Mouse (Mus musculus) lung, postnatal 4 days (tissue): Measurements from ENCODE around the gene Tbc1d10c.

Experiments used
- DNase-seq, 2 experiments: peaks; one replicate each; pipeline ENCODE4 v3.0.0; 2021

Tbc1d10c gene

DNA sequence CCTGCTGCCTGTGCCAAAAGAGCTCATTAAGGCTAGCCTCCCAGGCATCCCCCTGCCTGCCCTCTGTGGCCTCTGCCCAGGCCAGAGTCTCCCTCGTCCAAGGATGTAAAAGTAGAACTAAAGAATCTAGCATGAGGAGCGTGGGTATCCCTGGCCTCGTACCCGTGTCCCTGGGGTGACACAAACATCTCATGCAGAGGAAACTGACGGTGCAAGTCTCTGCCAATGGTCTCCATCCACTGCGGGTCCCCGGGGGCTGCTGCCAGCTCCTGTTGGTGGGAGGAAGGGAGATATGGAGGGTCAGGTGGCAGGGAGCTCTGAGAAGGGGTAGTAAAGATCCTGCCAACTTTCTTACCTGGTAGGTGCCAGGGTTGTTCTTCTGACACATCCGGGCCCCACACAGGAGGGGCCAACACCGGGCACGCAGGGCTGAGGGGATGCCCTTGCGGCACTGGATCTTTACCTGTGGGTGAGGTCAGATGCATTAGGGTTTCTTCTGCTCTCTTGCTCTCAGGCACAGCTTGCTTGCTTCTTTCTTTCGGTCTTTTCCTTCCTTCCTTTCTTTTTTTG, 1.9 kb downstream of the Tbc1d10c start:
- DNase-seq = no peak

DNA sequence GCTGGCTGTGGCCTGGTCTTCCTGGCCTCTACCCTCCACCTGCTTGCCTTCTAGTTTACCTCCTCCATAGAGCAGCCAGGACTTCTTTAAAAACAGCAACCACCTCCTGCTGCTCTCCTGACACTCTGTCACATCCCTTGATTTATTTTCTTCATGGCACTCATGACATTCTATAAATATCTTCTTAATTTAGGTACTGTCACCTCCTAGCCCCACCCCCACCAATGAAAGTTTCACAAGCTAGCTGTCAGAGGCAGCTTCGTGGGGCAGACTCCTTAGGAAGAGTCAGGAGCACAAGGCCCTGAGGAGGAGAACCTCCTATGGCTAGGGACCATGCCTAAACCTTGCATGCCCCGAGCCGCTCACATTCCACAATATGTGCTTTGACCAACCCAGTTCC, 3.8 kb downstream of the Tbc1d10c start:
- DNase-seq = no peak

DNA sequence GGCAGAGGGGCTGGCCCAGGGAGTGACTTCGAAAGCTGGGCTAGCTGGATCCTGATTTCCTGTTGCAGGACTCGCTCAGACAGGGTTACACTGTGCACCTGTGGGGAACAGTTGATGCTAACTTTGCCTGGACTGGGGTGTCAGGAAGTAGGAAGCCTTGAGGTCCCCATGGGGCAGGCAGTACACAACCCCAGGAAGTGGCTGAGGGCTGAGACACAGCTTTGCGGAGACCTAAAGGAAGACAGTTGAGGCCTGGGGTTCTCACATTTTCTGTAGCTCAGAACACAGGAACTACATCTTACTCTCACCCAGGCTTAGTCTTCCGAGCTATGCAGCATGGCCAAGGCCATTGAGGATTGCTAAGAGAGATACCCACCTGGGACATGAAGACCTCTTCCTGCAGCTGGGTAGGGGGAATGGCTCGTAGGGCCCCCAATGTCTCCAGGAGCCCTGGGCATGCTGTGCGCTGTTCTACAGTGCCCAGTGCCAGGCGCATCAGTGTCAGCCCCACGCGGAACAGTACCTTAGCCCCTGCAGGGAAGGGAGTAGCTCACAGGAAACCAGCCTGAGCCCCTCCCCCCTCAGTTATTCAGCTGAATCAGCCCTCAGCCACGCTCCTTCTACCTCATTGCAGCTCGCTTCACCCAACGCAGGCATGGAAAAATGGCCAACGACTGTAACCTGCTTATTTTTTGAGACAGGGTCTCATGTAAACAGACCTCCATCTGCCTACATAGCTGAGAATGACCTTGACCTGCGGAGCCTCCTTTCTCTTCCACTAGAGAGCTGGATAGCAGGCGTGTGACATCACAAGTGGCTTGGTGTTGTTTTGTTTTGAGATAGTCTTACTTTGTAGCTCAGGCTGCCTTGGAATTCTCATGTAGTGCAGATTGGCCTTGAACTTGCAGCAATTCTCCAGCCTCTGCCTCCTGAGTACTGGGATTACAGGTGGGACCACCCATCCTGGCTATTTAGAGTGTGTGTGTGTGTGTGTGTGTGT, 5.8 kb downstream of the Tbc1d10c start:
- peak; percentile 44 to 55 for DNase-seq

DNA sequence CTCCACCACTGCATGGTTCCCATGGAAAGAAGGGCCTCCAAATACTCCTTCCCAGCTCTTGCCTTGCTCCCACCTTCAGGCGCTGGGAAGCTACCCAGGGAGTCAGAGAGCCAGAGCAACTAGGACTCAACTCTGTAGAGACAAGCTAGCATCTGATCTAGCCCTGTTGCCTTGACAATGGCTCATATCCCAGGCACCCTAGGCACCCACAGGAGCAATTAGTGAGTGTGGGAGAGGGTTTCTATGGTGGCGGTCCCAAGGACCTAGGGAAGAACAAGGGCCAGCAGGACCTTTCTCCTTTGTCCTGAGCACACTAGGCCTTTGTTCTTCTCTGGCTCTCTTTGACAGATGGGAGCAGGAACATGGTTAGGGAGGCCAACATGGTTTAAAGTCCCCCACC, 7.4 kb downstream of the Tbc1d10c start:
- no peak for DNase-seq

DNA sequence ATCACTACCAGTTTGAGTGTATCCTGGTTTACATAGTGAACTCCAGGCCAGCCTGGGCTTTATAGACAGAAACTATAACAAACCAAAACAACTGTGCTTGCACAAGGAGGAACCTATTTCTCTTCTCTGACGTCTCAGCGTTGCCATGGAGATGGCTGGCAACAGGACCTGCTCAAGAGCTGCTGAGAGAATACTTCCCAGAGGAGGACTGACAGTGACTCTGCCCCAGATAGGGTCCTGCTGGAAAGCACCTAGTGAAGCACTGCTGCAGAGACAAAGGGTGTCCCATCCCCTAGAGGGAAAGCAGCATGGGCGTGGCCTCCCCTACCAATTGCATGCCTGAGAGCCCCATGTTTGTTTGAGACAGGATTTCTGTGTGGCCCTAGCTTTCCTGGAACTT, 9.2 kb downstream of the Tbc1d10c start:
- DNase-seq = peak; percentile 75 to 77

DNA sequence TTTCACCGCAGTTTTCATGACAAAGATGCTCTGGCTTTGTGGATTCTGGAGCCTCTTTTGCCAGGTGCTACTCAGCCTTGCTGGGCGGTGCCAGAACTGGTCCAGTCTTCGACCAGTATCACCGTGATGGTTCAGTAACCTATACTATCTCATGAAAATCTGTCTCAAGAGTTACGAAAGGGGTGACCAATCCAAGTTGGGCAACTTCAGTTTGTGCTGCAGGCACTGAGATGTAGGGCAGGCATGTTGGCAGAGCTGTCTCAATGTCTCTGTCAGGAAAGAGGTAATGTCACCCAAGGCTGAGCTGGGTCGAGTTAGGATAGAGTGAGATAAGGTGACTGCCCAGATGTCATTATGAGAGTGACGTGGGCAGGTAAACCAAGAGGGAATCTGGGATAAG, 10.7 kb downstream of the Tbc1d10c start:
- no peak for DNase-seq

DNA sequence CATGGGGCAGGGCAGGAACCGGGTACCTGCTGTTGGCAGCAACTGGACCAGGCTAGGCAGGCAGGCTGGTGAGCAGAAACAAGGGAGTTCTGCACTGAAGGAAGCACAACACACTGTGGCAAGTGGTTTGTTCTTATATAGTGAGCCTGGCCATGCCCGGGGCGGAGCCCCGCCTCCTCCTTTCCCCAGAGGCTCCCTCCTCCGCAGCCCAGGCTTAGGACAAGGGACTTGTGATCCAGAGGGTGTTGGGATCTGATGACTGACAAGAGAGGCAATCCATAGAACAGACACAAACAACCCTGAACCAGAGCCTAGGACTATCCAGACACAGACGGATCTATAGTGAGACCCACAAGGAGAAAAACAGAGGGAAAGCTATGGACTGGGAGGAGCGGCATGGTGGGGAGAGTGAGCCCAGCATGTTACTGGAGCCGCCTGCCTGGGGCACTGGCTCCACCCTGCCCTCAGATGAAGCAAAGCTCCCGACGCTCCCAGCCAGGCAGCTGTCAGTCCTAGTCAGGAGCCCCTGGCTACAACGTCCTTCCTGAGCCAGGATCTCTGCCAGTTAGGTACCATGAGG, 15.6 kb downstream of the Tbc1d10c start, which contains the start of gene Carns1:
Gene Carns1, minus strand, starts transcription at position 112 of the 580 bp plus-strand sequence.
- DNase-seq = peak; percentile 52 to 64

DNA sequence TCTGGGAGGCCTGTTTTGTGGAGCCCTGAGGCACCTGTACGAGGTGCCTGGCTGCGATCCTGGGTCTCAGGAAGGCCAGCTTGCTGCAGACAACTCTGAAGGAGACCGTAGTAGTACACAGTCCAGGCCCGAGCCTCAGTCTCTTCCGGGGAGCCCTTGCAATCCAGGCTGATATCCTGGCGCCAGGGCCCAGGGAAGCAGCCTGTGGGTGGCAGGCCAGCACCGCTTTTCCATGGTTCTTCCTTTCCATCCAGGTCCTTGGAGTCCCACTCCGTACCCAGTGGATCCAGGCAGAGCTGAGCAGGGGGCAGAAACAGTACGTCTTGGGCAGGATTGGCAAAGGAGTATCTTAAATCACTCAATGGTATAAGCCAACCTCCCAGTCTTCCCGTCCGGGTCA, 18.2 kb downstream of the Tbc1d10c start:
- no peak for DNase-seq

DNA sequence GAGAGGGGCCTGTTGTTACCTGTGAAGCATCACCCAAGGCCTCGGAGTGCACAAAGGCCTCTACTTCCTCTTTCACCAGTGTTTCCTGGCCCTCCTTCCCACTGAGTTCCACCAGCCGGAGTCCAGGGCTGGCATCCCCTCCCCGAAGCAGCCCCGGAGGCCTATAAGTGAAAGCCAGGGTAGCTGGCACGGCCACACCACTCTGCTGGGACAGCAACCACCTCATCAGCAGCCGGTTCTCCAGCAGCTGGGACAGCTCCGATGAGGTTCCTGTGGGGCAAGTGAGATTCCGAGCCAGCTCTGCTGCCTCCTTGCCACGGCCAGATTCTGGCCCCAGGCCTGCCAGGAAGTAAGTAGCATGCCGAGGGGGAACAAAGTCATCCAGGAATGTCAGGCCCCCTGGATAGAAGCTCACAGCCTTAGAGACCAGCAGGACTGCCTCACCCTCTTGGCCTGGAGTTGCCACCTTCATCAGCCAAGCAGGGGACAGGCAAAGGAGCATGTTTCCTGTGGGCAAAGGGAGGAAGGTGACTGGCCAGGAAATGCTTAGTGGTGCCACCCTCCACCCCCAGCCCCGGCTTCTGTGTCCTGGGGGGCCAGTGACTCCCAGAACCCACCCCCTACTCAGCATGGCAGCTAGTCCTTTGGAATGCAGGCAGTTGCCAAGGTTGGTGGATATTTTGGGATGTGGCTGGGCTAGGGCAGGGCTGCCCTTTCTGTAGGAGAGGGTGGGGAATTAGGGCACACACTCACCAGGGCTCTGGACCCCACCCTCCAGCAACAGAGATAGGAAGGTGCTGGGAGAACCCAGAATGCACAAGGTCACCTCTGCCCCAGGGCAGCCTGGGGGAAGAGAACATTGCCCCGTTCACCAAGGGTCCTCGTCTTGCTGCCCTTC, 19.4 kb downstream of the Tbc1d10c start:
- DNase-seq = peak; percentile 51 to 81

DNA sequence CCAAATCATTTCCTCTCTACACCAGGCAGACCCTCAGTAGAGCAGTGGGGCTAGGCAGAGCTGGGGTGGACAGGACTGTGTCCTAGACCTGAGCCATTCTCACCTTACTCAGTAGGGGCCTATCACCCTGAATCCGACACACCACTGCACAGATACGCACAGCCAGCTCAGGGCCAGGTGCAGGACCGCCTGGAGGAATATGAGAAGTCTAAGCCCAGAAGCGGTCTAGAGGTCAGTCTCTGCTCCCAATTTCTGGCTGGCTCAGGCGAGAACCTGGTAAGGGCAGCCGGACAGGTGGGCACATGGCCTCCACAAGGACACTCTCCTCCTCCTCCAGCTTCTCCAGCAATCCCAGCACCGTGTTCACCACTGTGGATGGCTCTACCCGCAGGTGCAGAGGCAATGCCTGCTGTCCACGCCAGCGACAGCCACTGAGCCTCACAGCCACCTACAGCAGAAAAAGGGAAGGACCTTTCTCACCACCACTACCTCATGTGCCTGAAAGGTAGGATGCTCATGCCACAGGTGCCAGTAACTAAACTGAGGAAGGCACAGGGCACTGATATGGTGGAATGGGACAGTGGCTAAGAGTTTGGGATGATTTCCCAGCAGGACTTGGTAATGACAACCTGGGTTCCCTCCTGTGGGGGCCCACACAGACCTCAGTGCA, 20.2 kb downstream of the Tbc1d10c start:
- DNase-seq = no peak

DNA sequence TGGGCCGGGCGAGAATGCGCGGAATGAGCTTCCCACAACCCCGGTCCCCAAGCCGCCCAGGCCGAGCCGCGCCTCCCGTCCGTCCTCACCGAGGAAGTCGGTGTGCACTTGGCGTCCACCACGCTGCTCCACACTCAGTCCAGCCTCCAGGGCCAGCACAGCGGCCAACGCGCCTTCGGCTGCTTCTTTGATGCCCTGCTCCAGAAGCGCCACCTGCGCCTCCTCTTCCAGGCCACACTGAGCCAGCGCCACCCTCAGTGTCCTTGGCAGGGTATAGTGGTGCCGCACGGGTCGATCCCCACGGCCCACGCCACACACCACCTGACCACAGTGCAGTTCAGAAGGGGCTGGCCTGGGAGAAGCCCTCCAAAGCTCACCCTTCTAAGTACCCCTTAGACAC, 21.3 kb downstream of the Tbc1d10c start:
- DNase-seq = no peak

DNA sequence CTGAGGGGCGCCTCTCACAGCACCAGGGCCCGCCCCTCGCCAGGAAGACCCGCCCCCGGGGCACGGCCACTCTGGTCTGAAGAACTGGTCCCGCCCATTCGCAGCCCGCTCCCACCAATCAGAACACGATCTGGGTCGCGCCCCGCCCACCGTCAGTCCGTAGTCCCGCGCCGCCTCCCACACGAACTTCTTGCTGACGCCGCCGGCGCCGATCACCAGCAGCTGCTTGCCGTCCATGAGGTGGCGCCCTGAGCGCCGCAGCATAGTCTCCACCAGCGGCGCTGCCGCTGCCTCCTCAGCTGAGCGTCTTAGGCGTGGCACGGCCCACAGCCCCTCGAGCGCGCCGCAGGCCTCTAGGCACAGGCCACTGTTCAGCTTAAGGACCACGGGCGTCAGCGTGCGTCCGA, 21.7 kb downstream of the Tbc1d10c start:
- peak; percentile 100 for DNase-seq

DNA sequence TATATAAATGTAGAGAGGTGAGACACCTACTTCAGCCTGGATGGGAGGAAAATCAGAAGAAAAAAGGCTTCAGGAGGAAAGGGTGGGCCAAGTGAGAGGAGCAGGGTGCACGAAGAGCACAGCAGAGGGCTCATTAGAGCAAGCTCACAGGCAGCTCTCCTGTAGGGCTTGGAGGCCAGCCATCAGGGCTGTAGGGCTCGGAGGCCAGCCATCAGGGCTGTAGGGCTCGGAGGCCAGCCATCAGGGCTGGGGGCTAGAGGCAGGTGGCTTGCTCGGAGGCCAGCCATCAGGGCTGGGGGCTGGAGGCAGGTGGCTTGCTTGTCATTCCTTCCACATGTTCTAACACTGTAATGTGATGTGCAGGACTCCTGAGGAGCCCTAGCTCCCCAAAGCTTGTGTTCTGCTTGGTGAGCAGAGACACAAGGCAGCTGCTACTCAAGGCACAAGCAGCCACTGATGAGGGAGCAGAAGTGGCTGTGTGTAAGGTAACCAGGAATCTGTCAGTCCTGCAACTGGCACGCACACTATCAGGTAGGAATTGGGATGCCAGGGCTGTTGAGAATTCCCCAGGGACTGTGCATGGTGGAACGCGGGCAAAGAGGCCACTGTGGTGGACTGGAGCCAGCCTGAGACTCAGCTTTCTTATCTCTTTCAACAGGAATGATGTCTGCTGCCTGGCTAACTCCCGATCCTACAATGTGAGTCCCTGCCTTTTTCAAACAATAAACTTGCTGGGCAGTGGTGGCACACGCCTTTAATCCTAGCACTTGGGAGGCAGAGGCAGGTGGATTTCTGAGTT, 24.2 kb downstream of the Tbc1d10c start:
- no peak for DNase-seq

DNA sequence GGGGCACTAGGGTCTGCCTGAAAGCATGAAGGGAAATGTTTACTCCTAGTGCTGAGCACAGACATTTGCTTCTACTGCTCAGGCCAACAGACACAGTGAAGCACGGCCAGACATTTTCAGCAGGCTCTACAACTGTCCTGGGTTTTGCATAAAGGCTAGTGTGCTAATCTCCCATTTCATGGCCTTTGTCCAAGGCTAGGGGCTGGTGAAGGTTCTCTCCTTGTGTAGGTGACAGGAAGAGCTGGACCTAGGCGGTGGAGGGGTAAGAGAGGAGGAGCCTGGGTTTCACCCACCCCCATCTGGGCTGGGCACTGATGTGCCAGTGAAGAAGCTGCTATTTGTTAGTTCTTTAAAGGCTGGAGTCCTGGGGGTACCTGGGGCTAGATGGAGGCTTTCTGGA, 26.4 kb downstream of the Tbc1d10c start:
- no peak for DNase-seq

DNA sequence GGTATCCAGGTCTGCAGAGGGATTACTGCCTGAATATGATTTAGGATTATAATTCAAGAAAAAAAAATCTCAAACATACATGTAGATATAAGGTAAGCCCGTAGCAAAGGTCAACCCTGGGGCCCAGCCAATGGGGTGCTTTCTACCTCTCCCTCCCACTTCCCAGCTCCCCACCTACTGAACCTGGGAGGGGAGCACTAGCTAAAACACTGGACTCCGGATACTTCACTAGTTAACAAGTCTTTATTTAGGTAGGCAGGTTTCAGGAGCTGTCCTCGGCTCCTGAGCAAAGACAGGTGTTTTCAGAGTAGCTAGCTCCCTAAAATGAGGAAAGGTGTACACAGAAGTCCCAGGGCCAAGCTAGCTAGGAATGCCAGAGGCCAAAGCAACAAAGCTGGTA, 27.0 kb downstream of the Tbc1d10c start:
- DNase-seq = no peak

DNA sequence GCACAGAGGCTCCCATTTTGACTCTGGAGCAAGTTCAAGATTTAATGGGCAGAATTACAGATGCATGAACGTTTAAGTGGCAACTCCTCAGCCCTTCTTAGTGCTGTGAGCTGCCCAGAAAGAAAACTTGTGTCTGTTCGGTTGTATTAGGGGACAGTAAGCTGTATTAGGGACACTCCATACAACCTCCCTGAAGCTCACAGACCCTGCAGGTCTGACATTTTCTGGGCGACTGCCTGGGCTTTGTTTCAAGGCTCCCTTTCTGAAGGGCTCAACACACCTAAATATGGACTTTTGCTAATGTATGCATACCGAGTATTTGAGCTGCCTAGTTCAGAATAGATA, 27.6 kb downstream of the Tbc1d10c start:
- DNase-seq = no peak

DNA sequence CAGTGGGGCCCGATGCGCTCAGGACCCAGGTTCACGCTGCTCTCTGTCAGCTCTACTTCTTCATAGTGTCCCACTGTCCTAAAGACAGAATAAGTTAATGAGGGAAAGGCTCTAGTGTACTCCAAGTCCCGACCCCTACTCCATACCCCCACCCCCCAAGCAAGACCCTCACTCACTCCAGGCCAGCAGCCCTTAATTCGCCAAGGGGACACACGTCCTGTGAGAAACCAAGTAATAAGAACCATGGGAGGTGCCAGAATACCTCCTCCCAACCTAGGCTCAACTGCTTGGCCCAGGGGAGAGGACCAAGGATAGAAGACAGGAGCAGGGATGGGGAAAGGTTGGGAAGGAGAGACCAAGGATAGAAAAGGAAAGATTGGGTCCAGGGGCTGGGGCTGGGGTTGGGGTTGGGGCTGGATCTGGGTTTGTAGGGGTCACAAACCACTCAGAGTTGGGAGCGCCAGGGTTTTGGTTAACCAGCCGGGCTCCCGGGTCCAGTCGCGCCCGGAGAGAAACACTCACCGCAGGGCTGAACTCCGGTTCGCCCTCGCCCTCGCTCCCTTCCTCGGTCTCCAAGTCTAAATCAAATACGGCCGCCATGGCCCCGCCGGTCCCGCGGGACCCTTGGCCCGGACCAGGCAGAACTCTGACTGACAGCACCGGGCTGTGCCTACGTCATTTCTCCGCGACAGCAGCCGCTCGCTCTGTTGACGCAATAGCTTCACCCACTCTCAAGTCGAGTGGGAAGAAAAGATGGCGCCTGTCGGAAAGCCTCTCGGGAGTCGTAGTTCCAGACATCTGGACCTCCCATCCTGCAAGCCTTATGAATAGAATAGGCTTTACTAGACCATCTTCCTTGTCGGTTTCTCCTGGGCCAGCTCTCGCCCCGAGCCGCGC, 28.2 kb downstream of the Tbc1d10c start, which contains the start of gene Rps6kb2:
Gene Rps6kb2, minus strand, starts transcription at position 709 of the 897 bp plus-strand sequence.
- peak; percentile 96 to 97 for DNase-seq

DNA sequence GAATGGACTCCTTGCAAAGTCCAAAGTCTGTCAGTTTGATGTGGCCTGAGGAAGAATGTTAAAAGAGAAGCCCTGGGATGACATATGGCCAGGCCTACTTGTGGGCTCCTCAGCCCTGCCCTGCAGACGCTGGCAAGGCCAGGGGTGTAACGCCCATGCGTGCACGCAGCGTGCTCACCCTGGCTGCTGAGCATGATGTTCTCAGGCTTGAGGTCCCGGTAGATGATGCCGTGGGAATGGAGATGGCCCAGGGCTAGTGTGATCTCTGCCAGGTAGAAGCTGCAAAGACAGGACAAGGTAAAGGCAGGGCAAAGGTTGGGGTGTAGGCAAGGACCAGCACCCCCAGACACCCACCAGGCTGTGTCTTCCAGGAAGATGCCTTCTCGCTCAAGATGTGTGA, 32.0 kb downstream of the Tbc1d10c start:
- no peak for DNase-seq

DNA sequence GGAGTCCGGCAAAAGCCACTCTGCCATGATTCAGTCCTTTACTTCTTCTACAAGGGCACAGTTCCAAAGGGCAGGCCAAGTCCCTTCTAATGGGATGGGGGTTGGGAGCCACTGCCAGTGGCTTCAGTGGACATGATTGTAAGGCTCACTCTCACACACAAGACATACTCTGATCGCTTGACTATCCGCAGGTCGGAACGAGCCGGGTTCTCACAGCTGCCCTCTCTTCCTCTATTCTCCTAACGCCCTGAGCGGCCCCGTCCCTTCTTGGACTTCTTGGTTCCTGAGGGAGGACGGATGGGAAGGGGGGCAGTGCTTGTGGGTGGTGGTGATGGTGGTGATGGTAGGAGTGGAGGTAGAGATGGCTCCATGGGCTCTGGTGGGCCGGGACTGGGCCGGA, 34.3 kb downstream of the Tbc1d10c start:
- no peak for DNase-seq

DNA sequence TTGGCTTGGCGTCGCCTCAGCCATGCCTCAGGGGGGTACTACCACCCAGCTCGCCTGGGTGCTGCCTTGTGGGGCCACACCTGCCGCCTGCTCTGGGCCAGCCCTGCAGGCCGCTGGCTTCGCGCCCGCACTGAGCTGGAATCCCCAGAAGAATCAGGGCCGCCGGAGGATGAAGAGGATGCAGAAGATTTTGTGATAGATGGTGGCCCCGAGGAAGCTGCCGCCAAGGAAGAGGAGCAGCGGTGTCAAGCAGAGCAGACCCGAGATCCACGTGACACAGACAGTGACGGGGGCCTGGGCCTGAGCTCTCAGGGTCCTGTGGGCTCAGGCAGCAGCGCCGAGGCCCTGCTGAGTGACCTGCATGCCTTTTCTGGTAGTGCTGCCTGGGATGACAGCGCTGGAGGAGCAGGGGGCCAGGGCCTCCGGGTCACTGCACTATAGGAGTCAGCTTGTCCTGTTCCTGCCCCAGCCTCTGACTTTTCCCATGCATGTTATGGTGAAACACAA, 35.0 kb downstream of the Tbc1d10c start:
- DNase-seq = no peak
